Mouse (Mus musculus) inflammation-experienced regulatory T-cells, adult 6 months (primary cell): ENCODE measurements around the gene Tpd52l2. TPM values are rescaled to one million over a fixed set of nuclear protein-coding genes. Genes with fewer than 3 reads are reported as not detected.

Experiments used
- ATAC-seq: one replicate; pipeline ENCODE4 v1.8.0; 2017
- polyA plus RNA-seq, 3 experiments: library from polyadenylated mRNA; unstranded; fragments of 100-300 nt; shearing (Covaris generic); gene quantifications; one replicate each; pipeline ENCODE4 v1.2.1; 2017

Gene Tpd52l2
- polyA plus RNA-seq, 3 experiments from 2014 or later = 89.9 to 113 (median 102) TPM

DNA sequence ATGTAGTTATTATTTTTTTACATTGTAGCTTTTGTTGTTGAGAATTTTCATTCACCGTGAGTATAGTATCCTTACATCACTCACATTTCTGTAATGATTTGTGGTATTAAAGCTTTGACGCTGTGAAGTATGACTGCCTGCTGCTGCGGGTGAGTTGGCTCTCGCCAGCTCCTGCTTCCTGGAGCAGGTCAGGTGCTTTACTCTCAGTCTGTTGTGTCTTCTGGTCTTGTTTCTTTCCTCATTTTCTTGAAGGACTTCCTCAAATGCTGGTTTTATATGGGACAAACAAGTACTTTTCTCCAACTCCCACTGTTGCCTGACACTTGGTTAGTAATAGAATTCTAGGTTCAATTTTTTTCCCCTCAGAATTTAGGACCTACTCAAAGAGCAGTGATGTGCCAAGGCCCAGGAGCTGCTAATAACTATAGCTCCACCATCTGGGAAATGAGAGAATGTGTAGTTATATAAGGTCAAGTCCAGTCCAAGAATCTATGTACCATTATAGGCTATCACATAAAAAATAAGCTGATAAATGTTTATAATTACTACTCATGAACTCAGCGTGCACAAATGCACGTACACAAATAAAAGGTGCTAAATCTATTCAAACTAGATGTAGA lies 44.9 kb downstream of the Tpd52l2 start:
- no peak for ATAC-seq

DNA sequence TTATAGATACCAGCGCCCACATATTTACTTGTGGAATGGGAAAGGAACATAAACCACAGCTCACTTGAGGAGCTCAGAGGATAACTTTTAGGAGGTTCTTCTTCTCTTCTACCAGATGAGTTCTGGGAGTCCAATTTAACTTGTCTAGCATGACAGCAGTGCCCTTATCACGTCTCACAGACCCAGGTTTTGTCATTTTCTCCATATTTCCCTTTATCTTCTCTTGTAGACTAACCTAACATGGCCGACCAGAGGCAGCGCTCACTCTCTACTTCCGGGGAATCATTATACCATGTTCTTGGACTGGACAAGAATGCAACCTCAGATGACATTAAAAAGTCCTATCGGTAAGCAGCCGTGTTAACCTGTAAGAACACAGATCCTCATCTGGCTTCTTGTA lies 49.2 kb downstream of the Tpd52l2 start:
- ATAC-seq = no peak

GRCm38 (mm10) chr2:181548227-181548626 lies 51.3 kb downstream of the Tpd52l2 start:
- no peak for ATAC-seq

DNA sequence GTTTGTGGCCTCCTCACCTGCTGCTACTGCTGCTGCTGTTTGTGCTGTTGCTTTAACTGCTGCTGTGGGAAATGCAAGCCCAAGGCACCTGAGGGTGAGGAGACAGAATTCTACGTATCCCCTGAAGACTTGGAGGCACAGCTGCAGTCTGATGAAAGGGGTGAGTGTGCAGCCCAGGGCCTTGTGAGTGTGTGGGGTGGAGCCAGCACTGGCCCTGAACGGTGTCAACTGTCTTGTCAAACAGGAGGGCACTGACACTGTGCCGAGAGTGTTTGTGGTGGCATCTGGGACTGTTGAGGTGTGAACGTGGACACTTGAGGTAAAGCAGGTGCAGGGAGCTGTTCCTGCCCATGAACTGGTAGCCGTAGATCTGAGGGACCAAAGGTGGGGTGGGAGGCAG lies 51.7 kb downstream of the Tpd52l2 start:
- ATAC-seq = no peak

- ATAC-seq = no peak
Observed at GRCm38 (mm10) chr2:181550233-181550632, 53.3 kb downstream of the Tpd52l2 start.

DNA sequence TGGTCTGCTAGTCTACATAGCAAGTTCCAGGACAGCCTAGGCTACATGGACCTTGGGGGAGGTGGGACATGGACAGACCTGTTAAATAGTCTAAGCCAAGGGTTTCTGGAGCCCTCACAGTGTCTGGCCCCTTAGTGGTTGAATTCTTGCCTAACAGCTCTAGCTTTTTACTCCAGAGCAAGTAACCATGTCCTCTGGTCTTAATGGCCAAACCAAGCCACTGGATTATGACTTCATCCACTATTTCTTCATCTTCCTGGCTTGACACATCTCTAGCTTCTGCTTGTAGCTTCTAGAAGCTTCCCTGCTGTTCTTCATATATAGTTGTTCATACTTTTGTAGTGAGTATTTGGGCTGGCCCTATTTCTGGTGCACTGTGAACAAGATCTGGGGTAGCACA lies 56.8 kb downstream of the Tpd52l2 start:
- ATAC-seq = no peak

DNA sequence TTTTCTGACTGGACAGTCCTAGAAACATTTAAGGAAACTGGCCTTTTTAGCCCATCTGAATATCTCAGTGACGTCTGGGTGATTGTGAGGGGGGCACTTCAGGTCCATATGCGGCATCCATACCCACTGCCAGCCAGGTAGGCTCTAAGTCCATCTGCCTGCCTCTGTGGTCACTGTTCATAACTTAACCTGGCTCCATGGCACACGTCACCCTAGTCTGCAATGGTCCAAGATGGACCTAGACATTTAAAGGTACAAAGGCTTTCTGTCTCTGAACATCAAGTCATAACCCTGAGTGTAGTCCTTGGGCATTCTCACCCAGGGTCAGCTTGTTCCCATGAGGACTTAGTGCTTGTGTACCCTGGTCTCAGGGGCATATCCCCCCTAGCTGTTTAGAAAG lies 70.4 kb downstream of the Tpd52l2 start:
- no peak for ATAC-seq

Other genes with a start within 250 kb of the Tpd52l2 start
- 10 to 100 TPM in 2 of 3 experiments, 1 to 10 TPM in 1; 9.1 to 12.8 (median 11.0) TPM for gene Gmeb2, start 209.1 kb upstream of the Tpd52l2 start, polyA plus RNA-seq
- not detected for gene Stmn3, start 182.6 kb upstream of the Tpd52l2 start, polyA plus RNA-seq
- gene Rtel1, start 177.4 kb upstream of the Tpd52l2 start, polyA plus RNA-seq = 10 to 100 TPM; 31.4 to 34.5 (median 32.2) TPM
- gene Zgpat, start 132.2 kb upstream of the Tpd52l2 start, polyA plus RNA-seq = 10 to 100 TPM; 18.5 to 21.8 (median 20.9) TPM
- gene Arfrp1, start 131.7 kb upstream of the Tpd52l2 start, polyA plus RNA-seq = 10 to 100 TPM; 60.4 to 69.3 (median 60.4) TPM
- 100 to 1,000 TPM; 340 to 573 (median 348) TPM for gene Lime1, start 117.1 kb upstream of the Tpd52l2 start, polyA plus RNA-seq
- gene Zbtb46, start 37.7 kb upstream of the Tpd52l2 start, polyA plus RNA-seq = 1 to 10 TPM; 3.6 to 4.3 (median 3.7) TPM
- not detected for gene Abhd16b, start 3.9 kb upstream of the Tpd52l2 start, polyA plus RNA-seq
- 10 to 100 TPM; 37.5 to 41.7 (median 39.3) TPM for gene Dnajc5, start 23.3 kb downstream of the Tpd52l2 start, polyA plus RNA-seq
- 100 to 1,000 TPM; 108 to 199 (median 172) TPM for gene Uckl1, start 87.8 kb downstream of the Tpd52l2 start, polyA plus RNA-seq
- gene Prpf6, start 94.7 kb downstream of the Tpd52l2 start, polyA plus RNA-seq = 10 to 100 TPM; 57.4 to 96.0 (median 81.2) TPM
- gene Zfp512b, start 95.7 kb downstream of the Tpd52l2 start, polyA plus RNA-seq = 10 to 100 TPM; 11.6 to 43.1 (median 25.3) TPM
- 10 to 100 TPM in 2 of 3 experiments, 1 to 10 TPM in 1; 9.4 to 14.3 (median 10.4) TPM for gene Samd10, start 102.1 kb downstream of the Tpd52l2 start, polyA plus RNA-seq
- gene Gm29797, start 159.9 kb downstream of the Tpd52l2 start, polyA plus RNA-seq = not detected
- gene Sox18, start 174.5 kb downstream of the Tpd52l2 start, polyA plus RNA-seq = not detected
- 10 to 100 TPM in 2 of 3 experiments, 1 to 10 TPM in 1; 6.4 to 19.9 (median 17.5) TPM for gene Tcea2, start 183.2 kb downstream of the Tpd52l2 start, polyA plus RNA-seq
- 100 to 1,000 TPM; 154 to 182 (median 170) TPM for gene Rgs19, start 196.8 kb downstream of the Tpd52l2 start, polyA plus RNA-seq
- not detected for gene Lkaaear1, start 201.3 kb downstream of the Tpd52l2 start, polyA plus RNA-seq
- gene Oprl1, start 217.9 kb downstream of the Tpd52l2 start, polyA plus RNA-seq = under 1 TPM in 1 of 3 experiments, not detected in 2; 0.68 TPM